Mouse (Mus musculus) left cerebral cortex, postnatal 14 days (tissue): ENCODE data around the gene Rnf5. TPM values are rescaled to one million over a fixed set of nuclear protein-coding genes. Genes with fewer than 3 reads are reported as not detected.
A peak's percentile ranks its signal among the peaks of the same experiment; 100 is the strongest.

Experiments used
- DNase-seq, 2 experiments: peaks; one replicate each; pipeline ENCODE4 v3.0.0; 2021 to 2022; ENCODE audit warnings: low spot score in 2 of 2, mixed read lengths in 1 of 2
- intact Hi-C: fragments of 180-260 bp; cut with DNase I; formaldehyde crosslinking; loops from one replicate; pipeline ENCODE4 v1.15.1; 2025
- total RNA-seq, 2 experiments: library from RNA; stranded (reverse); gene quantifications; 2 replicates each; pipeline ENCODE4 v1.2.3; 2021

Rnf5 gene
- total RNA-seq, 2 experiments from 2014 or later = 83.2 to 90.9 TPM

DNA sequence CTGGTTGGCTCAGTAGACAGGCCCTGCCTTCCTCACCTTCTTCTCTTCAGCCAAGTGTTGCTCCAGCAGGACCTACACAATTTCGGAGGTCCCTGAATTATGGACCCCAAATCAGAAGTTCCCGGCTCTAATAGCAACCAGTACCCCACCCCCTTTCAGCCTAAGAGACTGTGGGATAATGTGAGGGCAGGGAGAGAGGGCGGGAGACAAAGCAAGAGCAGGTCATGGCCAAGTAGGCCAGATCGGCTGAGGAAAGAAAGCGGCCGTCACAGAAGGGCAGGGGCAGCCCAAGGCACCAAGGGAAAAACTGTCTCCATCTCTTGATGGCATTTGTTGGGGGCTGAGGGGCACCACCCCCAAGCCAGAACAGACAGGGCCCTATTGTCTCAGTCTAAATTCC is 12.4 kb upstream of the Rnf5 start, which contains the start of gene Egfl8:
TSS of gene Egfl8 (minus strand) at position 101 of the 400 bp plus-strand sequence.
- no peak for DNase-seq

DNA sequence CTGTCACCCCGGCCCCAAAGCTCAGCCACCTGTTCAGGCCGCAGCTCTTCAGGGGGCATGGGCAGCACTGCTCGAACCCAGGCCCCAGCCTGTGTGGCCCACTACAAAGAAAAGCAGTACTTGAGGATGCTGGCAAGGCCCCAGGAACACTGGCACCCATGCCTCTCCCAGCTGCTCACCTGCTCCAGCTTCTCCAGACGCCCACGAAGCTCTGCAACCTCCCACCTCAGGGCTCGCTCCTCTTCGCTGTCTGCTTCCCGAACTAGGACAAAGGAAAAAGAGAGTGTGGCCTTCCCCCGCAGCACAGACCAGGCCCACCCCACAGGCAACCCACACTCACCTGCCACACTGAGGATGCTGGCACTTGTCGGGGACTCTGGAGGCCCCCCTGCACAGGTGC is 10.3 kb upstream of the Rnf5 start:
- intact Hi-C loops = no loop called here
- no peak for DNase-seq

More for the DNA sequence above, 12.4 kb upstream of the Rnf5 start, which contains the start of gene Egfl8:
- intact Hi-C loops = no loop called here

GRCm38 (mm10) chr17:34613054-34613645 is 9.7 kb upstream of the Rnf5 start:
- intact Hi-C loops = no loop called here
- no peak for DNase-seq

DNA sequence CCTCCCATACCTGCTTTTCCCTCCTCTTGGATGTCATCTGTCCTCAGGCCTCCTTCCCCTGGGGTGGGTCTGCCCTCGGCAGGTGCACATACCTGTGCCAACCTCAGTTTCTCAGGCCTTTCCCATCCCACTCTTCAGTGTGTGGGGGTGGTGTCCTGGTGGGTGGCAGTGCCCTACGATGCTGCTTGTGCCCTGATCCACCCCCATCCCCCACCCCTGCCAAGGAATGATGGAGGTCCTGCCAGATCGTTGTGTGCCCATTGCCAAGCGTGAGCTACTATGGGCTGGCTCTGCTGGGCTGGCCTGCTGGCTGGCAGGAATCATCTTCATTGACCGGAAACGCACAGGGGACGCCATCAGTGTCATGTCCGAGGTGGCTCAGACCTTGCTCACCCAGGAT is 7.6 kb upstream of the Rnf5 start:
- intact Hi-C loops = no loop called here
- DNase-seq = no peak

GRCm38 (mm10) chr17:34607997-34608396 is 4.5 kb upstream of the Rnf5 start:
- intact Hi-C loops = loop anchor here (10.0 kb wide), 2 partner anchors 573 to 627 kb away; partner anchors contain the start of genes Atp6v1g2, Col11a2, Nfkbil1 and Rxrb
- DNase-seq = no peak

GRCm38 (mm10) chr17:34606186-34607039 is 2.9 kb upstream of the Rnf5 start:
- DNase-seq = peak in 1 of 2 experiments; percentile 27
- intact Hi-C loops = loop anchor here (10.0 kb wide), 2 partner anchors 572 to 628 kb away; partner anchors contain the start of genes Atp6v1g2, Col11a2, Nfkbil1 and Rxrb

GRCm38 (mm10) chr17:34605609-34606008 is 2.1 kb upstream of the Rnf5 start:
- intact Hi-C loops = loop anchor here (10.0 kb wide), 2 partner anchors 571 to 629 kb away; partner anchors contain the start of genes Atp6v1g2, Col11a2, Nfkbil1 and Rxrb
- DNase-seq = peak; percentile 98 to 99

DNA sequence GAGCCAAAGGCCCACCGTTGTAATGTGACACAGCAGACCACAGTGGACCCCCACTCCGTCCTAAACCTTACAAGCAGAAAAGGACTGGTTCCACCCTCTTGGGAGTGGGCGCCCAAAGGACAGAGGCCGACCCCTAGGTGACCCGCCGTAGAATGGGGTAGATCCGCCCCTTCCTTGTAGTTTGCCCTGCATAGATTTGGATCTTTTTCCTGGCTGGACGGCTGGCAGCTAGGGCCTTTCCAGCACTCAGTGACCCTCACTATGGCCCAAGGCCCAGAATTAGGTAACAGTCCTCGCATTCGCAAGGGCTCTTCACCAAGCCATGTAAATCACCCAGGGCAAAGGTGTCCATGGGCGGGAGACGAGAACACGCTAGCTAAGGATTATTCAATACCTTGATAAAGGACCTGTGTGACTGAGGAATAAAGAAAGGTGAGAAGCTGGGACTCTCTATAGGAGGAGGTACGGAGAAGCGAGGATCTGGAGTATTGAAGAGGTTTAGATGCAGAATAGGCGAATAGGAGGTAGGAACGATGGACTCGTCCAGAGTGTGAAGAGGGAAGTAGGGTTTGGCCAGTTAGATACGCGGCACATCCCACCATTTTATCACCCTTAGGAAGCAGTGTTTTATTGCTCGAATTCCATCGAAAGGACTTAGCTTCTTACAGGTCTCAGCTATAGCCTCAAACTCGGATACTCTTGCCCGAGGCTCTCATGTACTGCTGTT is 1.2 kb upstream of the Rnf5 start:
- intact Hi-C loops = loop anchor here (10.0 kb wide), 2 partner anchors 570 to 630 kb away; partner anchors contain the start of genes Atp6v1g2, Col11a2, Nfkbil1 and Rxrb
- no peak for DNase-seq

GRCm38 (mm10) chr17:34604061-34604508 is 595 bp upstream of the Rnf5 start, which contains the start of gene Agpat1:
TSS of gene Agpat1 (plus strand) at chr17:34604262.
- intact Hi-C loops = loop anchor here (10.0 kb wide), 2 partner anchors 569 to 631 kb away; partner anchors contain the start of genes Atp6v1g2, Col11a2, Nfkbil1 and Rxrb
- peak; percentile 97 to 99 for DNase-seq

GRCm38 (mm10) chr17:34601796-34602195 is 1.7 kb downstream of the Rnf5 start:
- no peak for DNase-seq
- intact Hi-C loops = loop anchor here (1.0 to 10.0 kb wide), 3 partner anchors 9 to 633 kb away; partner anchors contain the start of genes Atp6v1g2, Col11a2, Nfkbil1 and Rxrb

- no peak for DNase-seq
- intact Hi-C loops = loop anchor here (10.0 kb wide), 2 partner anchors 565 to 635 kb away; partner anchors contain the start of genes Atp6v1g2, Col11a2, Nfkbil1 and Rxrb
Observed at GRCm38 (mm10) chr17:34599891-34600290, 3.6 kb downstream of the Rnf5 start.

GRCm38 (mm10) chr17:34597566-34598095 is 5.9 kb downstream of the Rnf5 start, which contains the start of gene Ager:
TSS of gene Ager (plus strand) at chr17:34597862.
- no peak for DNase-seq
- intact Hi-C loops = no loop called here

DNA sequence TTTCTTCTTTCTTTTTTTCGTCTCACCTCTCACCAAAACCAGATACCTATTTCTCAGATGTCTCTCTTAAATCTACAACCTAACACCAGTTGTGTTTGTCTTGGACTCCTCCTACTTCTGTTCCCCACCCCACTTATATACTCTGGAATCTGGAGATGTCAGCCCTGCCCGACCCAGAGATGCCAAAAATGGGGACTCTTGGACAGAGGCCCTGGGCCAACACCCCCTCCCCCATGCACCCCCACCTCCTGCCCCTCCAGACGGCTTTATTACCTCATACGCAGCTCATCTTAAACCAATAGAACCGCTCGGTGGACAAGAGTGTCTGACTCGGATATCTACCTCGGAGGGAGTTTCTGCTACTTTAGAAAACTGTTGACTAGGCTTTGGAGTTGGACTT is 7.4 kb downstream of the Rnf5 start:
- DNase-seq = no peak
- intact Hi-C loops = no loop called here

- intact Hi-C loops = loop anchor here (5.0 kb wide), 1 partner anchor 472 kb away; the partner anchor contains the start of gene Brd2
- no peak for DNase-seq
Observed at GRCm38 (mm10) chr17:34593752-34594525, 9.6 kb downstream of the Rnf5 start.

- no peak for DNase-seq
- intact Hi-C loops = loop anchor here (1.0 to 5.0 kb wide), 2 partner anchors 9 to 471 kb away; partner anchors contain the start of gene Brd2
Observed at GRCm38 (mm10) chr17:34592581-34593549, 10.6 kb downstream of the Rnf5 start.

DNA sequence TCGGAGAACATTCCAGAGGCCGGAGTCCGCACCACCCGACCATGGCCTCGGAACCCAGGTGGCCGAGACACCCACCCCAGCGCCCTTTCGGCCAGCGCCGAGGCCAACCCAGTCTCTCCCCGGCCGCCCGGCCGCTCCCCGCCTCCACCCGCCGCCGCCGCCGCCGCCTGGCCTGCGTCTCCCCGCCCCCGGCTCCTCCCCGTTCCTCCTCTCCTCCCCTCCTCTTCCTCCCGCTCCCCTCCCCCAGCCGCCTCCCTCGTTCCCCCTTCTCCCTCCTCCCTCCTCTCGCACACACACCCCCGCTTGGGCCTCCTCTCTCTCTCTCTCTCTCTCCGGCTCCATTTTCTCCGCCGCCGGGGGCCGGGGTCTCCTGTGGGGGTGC is 11.5 kb downstream of the Rnf5 start:
- intact Hi-C loops = loop anchor here (1.0 to 5.0 kb wide), 2 partner anchors 10 to 470 kb away; partner anchors contain the start of gene Brd2
- DNase-seq = peak; percentile 78 to 87
